Mouse (Mus musculus) hindbrain, embryonic 13.5 days (tissue): Measurements from ENCODE around the gene Eno1. TPM values are rescaled to one million over a fixed set of nuclear protein-coding genes. Genes with fewer than 3 reads are reported as not detected.

Experiments used
- ATAC-seq: fragments of 200-750 bp; cut with Nextera tagmentation; 2 replicates; pipeline ENCODE4 v1.8.0; 2017; ENCODE audit warnings: moderate TSS enrichment; ENCODE audit not compliant: low FRiP score
- H3K27ac ChIP-seq: fragments of 300-500 bp; sonication (generic); 2 replicates; pipeline ENCODE4 v1.5.1; 2015; ENCODE audit warnings: inconsistent platforms, mild to moderate bottlenecking, moderate library complexity
- H3K27me3 ChIP-seq: fragments of 300-500 bp; sonication (generic); 2 replicates; pipeline ENCODE4 v1.6.1; 2015; ENCODE audit warnings: mild to moderate bottlenecking, inconsistent platforms
- H3K36me3 ChIP-seq: fragments of 300-500 bp; sonication (generic); 2 replicates; pipeline ENCODE4 v1.6.1; 2015; ENCODE audit warnings: mild to moderate bottlenecking, inconsistent platforms
- H3K4me1 ChIP-seq: fragments of 300-500 bp; sonication (generic); replicated peaks from 2 replicates; pipeline ENCODE4 v1.6.1; 2015; ENCODE audit warnings: inconsistent platforms
- H3K4me2 ChIP-seq: fragments of 300-500 bp; sonication (generic); 2 replicates; pipeline ENCODE4 v1.6.1; 2015; ENCODE audit warnings: inconsistent platforms, mild to moderate bottlenecking, moderate library complexity
- H3K4me3 ChIP-seq: fragments of 300-500 bp; sonication (generic); 2 replicates; pipeline ENCODE4 v1.5.1; 2015; ENCODE audit warnings: mild to moderate bottlenecking, inconsistent platforms
- H3K9ac ChIP-seq: fragments of 300-500 bp; sonication (generic); 2 replicates; pipeline ENCODE4 v1.6.1; 2015; ENCODE audit warnings: mild to moderate bottlenecking, inconsistent platforms
- H3K9me3 ChIP-seq: fragments of 300-500 bp; sonication (generic); 2 replicates; pipeline ENCODE4 v1.6.1; 2016; ENCODE audit warnings: inconsistent platforms
- WGBS: fragments of 180-500 bp; shearing (Covaris S2); methylation state at CpG from one replicate; pipeline ENCODE4 v1.1.7; 2015; 5-methylcytosine and 5-hydroxymethylcytosine counted together
- polyA plus RNA-seq: library from polyadenylated mRNA; unstranded; fragments of >200 nt; fragmentation: Nextera tagmentation; extraction: Ambion mirVana; gene quantifications from 2 replicates; pipeline ENCODE4 v1.2.1, GENCODE M21; 2015

The Eno1 gene
- polyA plus RNA-seq, 1 experiment from 2014 or later: 1,119 TPM

DNA sequence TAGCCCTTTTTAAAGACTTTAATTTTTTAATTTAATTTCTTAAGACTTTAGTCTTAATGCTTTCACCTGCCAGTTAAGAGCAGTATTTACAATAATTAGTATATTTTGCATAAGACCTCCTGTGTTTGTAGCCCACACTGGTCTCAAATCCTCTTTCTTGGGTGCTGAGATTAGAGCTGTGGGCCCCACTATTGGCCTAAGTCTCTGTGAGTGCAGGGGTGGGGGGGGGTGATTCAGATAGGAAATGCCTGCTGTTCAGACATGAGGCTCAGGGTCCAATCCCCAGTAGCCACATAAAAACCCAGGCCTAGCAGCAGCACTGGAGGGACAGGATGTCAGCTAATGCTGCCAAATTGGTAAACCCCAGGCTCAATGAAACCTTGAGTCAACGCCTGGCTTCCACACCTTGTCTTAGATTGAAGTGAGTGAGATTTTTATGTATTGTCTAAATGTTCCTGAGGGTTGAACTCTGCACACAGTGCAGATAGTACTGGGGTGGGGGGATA is 3.9 kb downstream of the Eno1 start:
- Histone ChIP-seq H3K4me1 (peaks cover 61% of the 10 kb centered on the region), H3K27ac (no peak overlapping the region), H3K27me3 (no peaks in the 10 kb centered on the region), H3K4me3 (no peak overlapping the region), H3K9me3 (no peaks in the 10 kb centered on the region), H3K36me3 (peaks cover 48% of the 10 kb centered on the region), H3K4me2 (peak overlapping the region; percentile 27), H3K9ac (no peak overlapping the region)
- WGBS: 73% methylated on average over 1 of the region's 1 CpGs
- no peak for ATAC-seq

- 61% methylated on average over 4 of the region's 4 CpGs for WGBS
- Histone ChIP-seq H3K27ac (peak overlapping the region; percentile 12; the same call in 1 of the 2 replicates), H3K27me3 (no peaks in the 10 kb centered on the region), H3K36me3 (peaks cover 61% of the 10 kb centered on the region), H3K4me3 (no peak overlapping the region), H3K9me3 (no peaks in the 10 kb centered on the region), H3K4me1 (peaks cover 55% of the 10 kb centered on the region), H3K4me2 (no peak overlapping the region), H3K9ac (peak overlapping the region; percentile 53; the same call in 1 of the 2 replicates)
- ATAC-seq: no peak
These were observed 5.2 kb downstream of the Eno1 start for GRCm38 (mm10) chr4:150241708-150242107.

DNA sequence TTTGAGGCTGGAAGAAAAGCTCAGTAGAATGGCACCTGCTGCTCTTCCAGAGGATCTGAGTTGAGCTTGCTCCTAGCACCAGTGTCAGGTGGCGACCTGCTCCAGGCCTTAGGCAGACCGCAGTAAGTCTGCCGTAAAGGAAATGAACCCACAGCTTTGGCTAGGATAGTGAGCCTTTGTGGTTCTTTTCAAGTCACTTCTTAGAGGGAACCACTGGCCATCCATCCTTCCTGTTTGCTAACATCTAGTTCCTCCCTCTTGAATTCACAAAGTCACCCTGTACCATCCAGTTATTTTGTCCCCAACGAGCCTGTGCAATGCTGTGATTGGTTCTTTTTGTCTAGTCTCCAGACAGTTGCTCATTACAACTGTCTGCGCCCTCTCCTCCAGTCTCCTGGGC is 6.2 kb downstream of the Eno1 start:
- Histone ChIP-seq H3K9ac (0 out of 2 replicates have a peak overlapping the region, but pooled peaks have one; percentile 29), H3K4me3 (no peak overlapping the region), H3K27ac (no peak overlapping the region), H3K27me3 (no peaks in the 10 kb centered on the region), H3K4me2 (no peak overlapping the region), H3K9me3 (no peaks in the 10 kb centered on the region), H3K4me1 (peaks cover 53% of the 10 kb centered on the region), H3K36me3 (peaks cover 72% of the 10 kb centered on the region)
- 84% methylated on average over 5 of the region's 5 CpGs for WGBS
- ATAC-seq: no peak

DNA sequence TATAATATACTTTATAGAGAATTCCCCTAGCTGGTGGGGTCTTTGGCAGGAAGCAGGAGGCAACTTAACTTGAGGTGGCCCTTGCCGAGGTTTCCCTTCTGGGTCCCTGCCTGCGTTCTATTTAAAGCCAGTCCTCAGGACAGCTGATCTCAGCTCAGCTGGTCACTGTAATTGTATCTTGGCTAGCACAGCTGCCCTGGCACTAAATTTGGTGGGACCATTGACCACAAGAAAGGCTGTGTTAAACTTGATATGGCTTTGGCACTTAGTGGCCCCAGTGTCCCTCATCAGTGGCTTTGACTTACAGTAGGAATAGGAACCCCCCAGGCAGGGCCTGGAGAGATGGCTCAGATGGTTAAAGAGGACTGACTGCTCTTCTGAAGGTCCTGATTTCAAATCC is 9.4 kb downstream of the Eno1 start:
- 67% methylated on average over 2 of the region's 2 CpGs for WGBS
- H3K36me3 ChIP-seq: peaks cover 87% of the 10 kb centered on the region
- no peak overlapping the region for H3K27ac ChIP-seq
- H3K4me1 ChIP-seq: peaks cover 42% of the 10 kb centered on the region
- H3K4me2 ChIP-seq: no peak overlapping the region
- H3K9me3 ChIP-seq: no peaks in the 10 kb centered on the region
- ATAC-seq: no peak
- no peak overlapping the region for H3K9ac ChIP-seq
- H3K4me3 ChIP-seq: no peak overlapping the region
- H3K27me3 ChIP-seq: no peaks in the 10 kb centered on the region

GRCm38 (mm10) chr4:150248009-150248408 is 11.5 kb downstream of the Eno1 start:
- no peak overlapping the region for H3K9ac ChIP-seq
- no peaks in the 10 kb centered on the region for H3K9me3 ChIP-seq
- peaks cover 33% of the 10 kb centered on the region for H3K4me1 ChIP-seq
- no peak overlapping the region for H3K4me2 ChIP-seq
- WGBS: 70% methylated on average over 5 of the region's 5 CpGs
- no peak overlapping the region for H3K4me3 ChIP-seq
- peak; percentile 37; the same call in 1 of the 2 replicates for ATAC-seq
- H3K27me3 ChIP-seq: no peaks in the 10 kb centered on the region
- no peak overlapping the region for H3K27ac ChIP-seq
- peaks cover 65% of the 10 kb centered on the region for H3K36me3 ChIP-seq

DNA sequence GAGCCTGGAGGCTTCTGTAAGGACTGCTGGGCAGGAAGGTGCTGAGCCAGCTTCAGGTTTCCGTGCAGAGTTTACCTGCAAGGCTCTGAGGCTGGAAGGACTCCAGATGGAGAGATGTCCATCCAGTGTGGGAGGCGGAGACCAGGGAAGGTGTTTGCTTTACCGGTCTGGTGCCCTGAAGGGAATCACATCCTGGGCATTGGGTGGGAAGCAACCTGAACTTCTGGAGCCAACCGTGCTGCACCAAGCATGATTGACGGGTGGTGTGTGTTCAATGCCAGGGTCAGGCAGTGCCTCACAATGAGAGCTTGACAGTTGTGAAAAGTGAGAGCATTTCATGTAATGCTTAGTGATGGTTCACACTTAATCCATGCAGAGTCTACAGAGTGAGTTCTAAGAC is 12.4 kb downstream of the Eno1 start:
- H3K9me3 ChIP-seq: no peaks in the 10 kb centered on the region
- no peaks in the 10 kb centered on the region for H3K27me3 ChIP-seq
- ATAC-seq: no peak
- no peak overlapping the region for H3K9ac ChIP-seq
- H3K4me1 ChIP-seq: peaks cover 30% of the 10 kb centered on the region
- WGBS: 79% methylated on average over 5 of the region's 5 CpGs
- H3K36me3 ChIP-seq: peaks cover 56% of the 10 kb centered on the region
- H3K4me3 ChIP-seq: no peak overlapping the region
- H3K27ac ChIP-seq: no peak overlapping the region
- H3K4me2 ChIP-seq: no peak overlapping the region

GRCm38 (mm10) chr4:150249731-150250270 is 13.3 kb downstream of the Eno1 start:
- peaks cover 48% of the 10 kb centered on the region for H3K36me3 ChIP-seq
- H3K27me3 ChIP-seq: no peaks in the 10 kb centered on the region
- no peak overlapping the region for H3K9ac ChIP-seq
- peak overlapping the region; percentile 93 for H3K27ac ChIP-seq
- H3K4me1 ChIP-seq: peaks cover 35% of the 10 kb centered on the region
- H3K4me2 ChIP-seq: no peak overlapping the region
- 84% methylated on average over 5 of the region's 5 CpGs for WGBS
- no peak overlapping the region for H3K4me3 ChIP-seq
- no peak for ATAC-seq
- no peaks in the 10 kb centered on the region for H3K9me3 ChIP-seq

- Histone ChIP-seq H3K4me3 (no peak overlapping the region), H3K27me3 (no peaks in the 10 kb centered on the region), H3K27ac (peak overlapping the region; percentile 93), H3K9ac (peak overlapping the region; percentile 46; the same call in 1 of the 2 replicates), H3K4me2 (peak overlapping the region; percentile 33), H3K4me1 (peaks cover 40% of the 10 kb centered on the region), H3K36me3 (peaks cover 39% of the 10 kb centered on the region), H3K9me3 (no peaks in the 10 kb centered on the region)
- peak; percentile 52; the same call in 1 of the 2 replicates for ATAC-seq
- WGBS: 30% methylated on average over 18 of the region's 18 CpGs
These were observed 14.3 kb downstream of the Eno1 start for GRCm38 (mm10) chr4:150250549-150251422.

DNA sequence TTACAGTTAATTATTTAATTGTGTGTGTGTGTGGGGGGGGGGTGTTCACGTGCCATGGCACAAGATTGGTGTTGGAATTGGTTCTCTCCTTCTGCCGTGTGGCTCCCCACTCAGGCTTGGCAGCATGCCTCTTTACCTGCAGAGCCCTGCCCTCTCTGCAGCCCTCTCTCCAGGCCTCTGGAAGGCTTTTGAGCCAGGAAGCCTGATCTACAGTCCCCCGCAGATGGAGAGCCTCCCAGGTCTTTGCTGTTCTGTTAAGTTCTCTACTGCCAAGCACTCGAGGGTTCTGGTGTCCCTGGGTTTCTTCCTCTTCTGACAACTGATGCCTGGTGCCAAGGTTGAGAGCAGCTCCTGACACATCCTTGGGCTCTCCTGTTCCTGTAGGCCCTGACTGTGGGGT is 17.9 kb downstream of the Eno1 start:
- H3K4me3 ChIP-seq: no peak overlapping the region
- WGBS: 69% methylated on average over 4 of the region's 4 CpGs
- H3K36me3 ChIP-seq: peaks cover 5% of the 10 kb centered on the region
- H3K4me1 ChIP-seq: peaks cover 56% of the 10 kb centered on the region
- H3K27me3 ChIP-seq: no peaks in the 10 kb centered on the region
- no peak overlapping the region for H3K4me2 ChIP-seq
- H3K9me3 ChIP-seq: no peaks in the 10 kb centered on the region
- no peak for ATAC-seq
- H3K9ac ChIP-seq: no peak overlapping the region
- peak overlapping the region; percentile 67 for H3K27ac ChIP-seq

DNA sequence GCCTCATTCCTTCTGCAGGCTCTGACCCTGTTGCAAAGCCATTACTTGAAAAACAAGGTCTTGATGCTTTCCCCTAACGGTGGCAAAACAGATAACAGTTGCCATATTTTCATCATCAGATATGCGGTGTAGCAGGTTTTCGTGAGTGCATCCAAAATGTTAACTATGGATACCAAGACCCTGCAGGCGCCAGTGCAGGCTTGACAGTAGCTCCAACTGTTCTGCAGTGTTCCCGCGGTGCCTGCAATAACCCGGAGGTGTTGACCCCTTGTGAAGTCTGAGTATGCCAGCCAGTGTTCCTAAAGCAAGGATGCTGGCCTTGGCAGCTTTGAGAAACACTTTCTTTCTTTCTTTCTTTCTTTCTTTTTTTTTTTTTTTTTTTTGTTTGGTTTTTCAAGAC is 18.7 kb downstream of the Eno1 start:
- no peak for ATAC-seq
- H3K9ac ChIP-seq: no peak overlapping the region
- H3K4me2 ChIP-seq: no peak overlapping the region
- no peak overlapping the region for H3K4me3 ChIP-seq
- no peaks in the 10 kb centered on the region for H3K36me3 ChIP-seq
- H3K9me3 ChIP-seq: no peaks in the 10 kb centered on the region
- peaks cover 53% of the 10 kb centered on the region for H3K4me1 ChIP-seq
- H3K27me3 ChIP-seq: no peaks in the 10 kb centered on the region
- 83% methylated on average over 7 of the region's 7 CpGs for WGBS
- peak overlapping the region; percentile 67 for H3K27ac ChIP-seq

DNA sequence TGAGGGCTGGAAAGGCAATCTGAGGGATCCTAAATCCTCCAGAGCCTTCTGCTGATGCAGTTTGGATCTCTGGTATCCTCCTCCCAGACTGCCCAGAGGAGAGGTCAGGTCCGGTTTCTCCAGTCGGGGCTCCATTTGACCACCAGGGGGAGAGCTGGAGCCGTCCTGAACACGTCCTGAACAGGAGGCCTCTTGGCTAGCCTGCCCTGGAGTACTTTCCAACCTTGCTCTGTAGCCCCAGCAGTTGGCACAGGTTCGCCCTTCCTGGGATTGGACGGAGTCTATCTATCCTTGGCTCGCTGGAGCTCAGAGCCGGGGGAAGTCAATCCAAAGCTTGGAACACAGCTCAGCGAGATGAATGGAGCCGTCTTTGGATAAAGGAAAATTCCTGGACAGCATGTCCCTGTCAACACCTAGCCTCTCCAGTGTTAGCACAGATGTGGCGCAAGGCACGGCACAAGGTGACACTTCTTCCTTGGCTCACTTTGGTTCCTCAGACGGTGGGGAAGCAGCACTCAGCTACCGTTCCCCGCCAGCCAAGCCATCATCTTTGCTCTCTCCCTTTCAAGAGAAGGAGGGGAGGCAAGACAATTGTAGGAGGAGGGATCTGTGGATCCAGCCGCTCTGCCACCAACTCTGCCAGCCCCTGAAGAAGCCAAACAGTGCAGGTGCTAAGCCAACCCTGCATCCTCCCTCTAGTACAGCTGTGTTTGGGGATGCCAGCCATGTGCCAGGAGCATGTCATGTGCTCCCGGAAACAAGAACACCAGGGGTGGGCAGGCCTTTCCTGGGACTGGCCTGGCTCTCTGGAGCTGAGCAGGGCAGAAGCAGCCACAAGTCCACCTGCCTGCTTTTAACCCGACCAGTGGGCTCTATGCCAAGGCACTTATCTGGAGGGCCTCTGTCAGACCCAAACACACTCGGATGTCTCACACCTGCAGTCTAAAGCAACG is 21.0 kb downstream of the Eno1 start:
- peaks cover 40% of the 10 kb centered on the region for H3K4me1 ChIP-seq
- no peak for ATAC-seq
- H3K9me3 ChIP-seq: no peaks in the 10 kb centered on the region
- no peak overlapping the region for H3K4me3 ChIP-seq
- 51% methylated on average over 20 of the region's 20 CpGs for WGBS
- H3K9ac ChIP-seq: peak overlapping the region; percentile 35; the same call in 1 of the 2 replicates
- no peaks in the 10 kb centered on the region for H3K27me3 ChIP-seq
- H3K36me3 ChIP-seq: no peaks in the 10 kb centered on the region
- peak overlapping the region; percentile 75 for H3K27ac ChIP-seq
- no peak overlapping the region for H3K4me2 ChIP-seq

- Histone ChIP-seq H3K27me3 (no peaks in the 10 kb centered on the region), H3K4me3 (no peak overlapping the region), H3K9ac (peak overlapping the region; percentile 35; the same call in 1 of the 2 replicates), H3K27ac (peak overlapping the region; percentile 75), H3K4me2 (no peak overlapping the region), H3K4me1 (peaks cover 40% of the 10 kb centered on the region), H3K36me3 (no peaks in the 10 kb centered on the region), H3K9me3 (no peaks in the 10 kb centered on the region)
- WGBS: 60% methylated on average over 14 of the region's 14 CpGs
- ATAC-seq: no peak
These were observed 21.9 kb downstream of the Eno1 start for GRCm38 (mm10) chr4:150258388-150258787.
